Mouse (Mus musculus) layer of hippocampus, postnatal 10 days (tissue): ENCODE measurements around the gene Cenpu. TPM values are rescaled to one million over a fixed set of nuclear protein-coding genes. Genes with fewer than 3 reads are reported as not detected.
A peak's percentile ranks its signal among the peaks of the same experiment; 100 is the strongest.

Source experiments
- DNase-seq, 2 experiments: peaks; one replicate each; pipeline ENCODE4 v3.0.0; 2021; ENCODE audit warnings: low spot score in 2 of 2
- long read RNA-seq: library from polyadenylated mRNA; stranded (forward); transcript quantifications from one replicate; pipeline ENCODE4 v2.0.0, GENCODE M21; 2023
- total RNA-seq, 2 experiments: library from RNA; stranded (reverse); gene quantifications; 2 replicates each; pipeline ENCODE4 v1.2.3; 2021

Gene Cenpu
- total RNA-seq, result 1 to 10 TPM; 3.2 to 5.1 TPM
- long read RNA-seq, partial matches to known transcripts, result 0 of 3 reads
- long read RNA-seq, other reads (novel, unspliced or antisense), result 1 of 3 reads

GRCm38 (mm10) chr8:46551615-46552440, at the start of gene Cenpu:
Cenpu (plus strand) TSS chr8:46552028.
- DNase-seq, result peak; percentile 100

GRCm38 (mm10) chr8:46502333-46503071, 49.3 kb upstream of the Cenpu start:
- DNase-seq, result no peak

GRCm38 (mm10) chr8:46503072-46503695, 48.6 kb upstream of the Cenpu start:
- no peak for DNase-seq

- DNase-seq, result no peak
Measured at GRCm38 (mm10) chr8:46504196-46504595, 47.6 kb upstream of the Cenpu start.

- DNase-seq, result no peak
Measured at GRCm38 (mm10) chr8:46508488-46509395, 43.1 kb upstream of the Cenpu start.

GRCm38 (mm10) chr8:46509474-46509873, 42.4 kb upstream of the Cenpu start:
- no peak for DNase-seq

GRCm38 (mm10) chr8:46511336-46511735, 40.5 kb upstream of the Cenpu start:
- no peak for DNase-seq

GRCm38 (mm10) chr8:46512538-46512937, 39.3 kb upstream of the Cenpu start:
- DNase-seq, result no peak

GRCm38 (mm10) chr8:46514027-46514426, 37.8 kb upstream of the Cenpu start:
- no peak for DNase-seq

- DNase-seq, result no peak
Measured at GRCm38 (mm10) chr8:46520667-46521066, 31.2 kb upstream of the Cenpu start.

GRCm38 (mm10) chr8:46526098-46526497, 25.7 kb upstream of the Cenpu start:
- DNase-seq, result no peak

- no peak for DNase-seq
Measured at GRCm38 (mm10) chr8:46526821-46527220, 25.0 kb upstream of the Cenpu start.

- no peak for DNase-seq
Measured at GRCm38 (mm10) chr8:46529508-46529907, 22.3 kb upstream of the Cenpu start.

- DNase-seq, result no peak
Measured at GRCm38 (mm10) chr8:46530541-46530940, 21.3 kb upstream of the Cenpu start.

- no peak for DNase-seq
Measured at GRCm38 (mm10) chr8:46533926-46534325, 17.9 kb upstream of the Cenpu start.

GRCm38 (mm10) chr8:46539701-46540100, 12.1 kb upstream of the Cenpu start:
- DNase-seq, result peak; percentile 22 to 45

- DNase-seq, result no peak
Measured at GRCm38 (mm10) chr8:46543191-46543590, 8.6 kb upstream of the Cenpu start.

GRCm38 (mm10) chr8:46543662-46544061, 8.2 kb upstream of the Cenpu start:
- DNase-seq, result no peak

GRCm38 (mm10) chr8:46545854-46546253, 6.0 kb upstream of the Cenpu start:
- no peak for DNase-seq

GRCm38 (mm10) chr8:46546431-46547176, 5.2 kb upstream of the Cenpu start:
- no peak for DNase-seq
